Mouse (Mus musculus) hindbrain, postnatal 0 days (tissue): ENCODE results near the gene Hnrnpul1. TPM values are rescaled to one million over a fixed set of nuclear protein-coding genes. Genes with fewer than 3 reads are reported as not detected.

Experiments
- ATAC-seq: fragments of 200-750 bp; cut with Nextera tagmentation; 2 replicates; pipeline ENCODE4 v1.8.0; 2017; ENCODE audit warnings: mild to moderate bottlenecking, moderate TSS enrichment, moderate library complexity
- DNase-seq: peaks from one replicate; pipeline ENCODE4 v3.0.0-alpha.2; 2015; ENCODE audit warnings: low spot score
- H3K27ac ChIP-seq: fragments of 300-500 bp; sonication (generic); 2 replicates; pipeline ENCODE4 v1.5.1; 2014; ENCODE audit warnings: mild to moderate bottlenecking
- H3K27me3 ChIP-seq: fragments of 300-500 bp; sonication (generic); 2 replicates; pipeline ENCODE4 v1.6.1; 2014; ENCODE audit warnings: low read length, mixed read lengths; ENCODE audit not compliant: insufficient read depth
- H3K36me3 ChIP-seq: fragments of 300-500 bp; sonication (generic); 2 replicates; pipeline ENCODE4 v1.6.1; 2014; ENCODE audit warnings: low read length, mixed read lengths; ENCODE audit not compliant: insufficient read depth
- H3K4me1 ChIP-seq: fragments of 300-500 bp; sonication (generic); 2 replicates; pipeline ENCODE4 v1.6.1; 2014; ENCODE audit warnings: antibody characterized with exemption, low read length, mixed read lengths; ENCODE audit not compliant: insufficient read depth
- H3K4me2 ChIP-seq: fragments of 300-500 bp; sonication (generic); 2 replicates; pipeline ENCODE4 v1.6.1; 2014; ENCODE audit warnings: low read depth, mild to moderate bottlenecking, low read length, moderate library complexity, mixed read lengths
- H3K4me3 ChIP-seq: fragments of 300-500 bp; sonication (generic); 2 replicates; pipeline ENCODE4 v1.5.1; 2014; ENCODE audit warnings: low read length
- H3K9ac ChIP-seq: fragments of 300-500 bp; sonication (generic); replicated peaks from 2 replicates; pipeline ENCODE4 v1.6.1; 2014; ENCODE audit warnings: mild to moderate bottlenecking, low read length, moderate library complexity, mixed read lengths
- H3K9me3 ChIP-seq: fragments of 300-500 bp; sonication (generic); 2 replicates; pipeline ENCODE4 v1.6.1; 2016; ENCODE audit warnings: low read length, mixed read lengths
- CTCF ChIP-seq: IDR thresholded peaks from 2 replicates; pipeline ENCODE4 v1.5.1; 2016; ENCODE audit warnings: antibody characterized with exemption, control low read depth, low read depth
- WGBS: fragments of 180-500 bp; shearing (Covaris S2); extraction: QIAGEN DNeasy Blood & Tissue Kit; methylation state at CpG from one replicate; pipeline ENCODE4 v1.1.7; 2014; 5-methylcytosine and 5-hydroxymethylcytosine counted together
- polyA plus RNA-seq: library from polyadenylated mRNA; unstranded; fragments of >200 nt; fragmentation: Nextera tagmentation; extraction: Ambion mirVana; gene quantifications from 2 replicates; pipeline ENCODE4 v1.2.1, GENCODE M21; 2015
- total RNA-seq: library from RNA; depleted of rRNA; stranded (reverse); fragments of >200 nt; gene quantifications from 2 replicates; pipeline ENCODE4 v1.2.3, GENCODE M21; 2014

The Hnrnpul1 gene
- total and polyA plus RNA-seq, 2 experiments from 2014 or later: 44.6 to 116 TPM

GRCm38 (mm10) chr7:25787456-25788219 is 33.1 kb upstream of the Hnrnpul1 start:
- H3K27me3 ChIP-seq: no peaks in the 10 kb centered on the region
- peaks cover 3% of the 10 kb centered on the region; the same call in 1 of the 2 replicates for H3K4me1 ChIP-seq
- H3K27ac ChIP-seq: peak overlapping the region; percentile 62; the same call in 1 of the 2 replicates
- peak; percentile 10 for DNase-seq
- no peak for TF ChIP-seq CTCF
- H3K9ac ChIP-seq: peak overlapping the region; percentile 21
- H3K4me3 ChIP-seq: peak overlapping the region; percentile 37
- peak; percentile 59; the same call in 1 of the 2 replicates for ATAC-seq
- peak overlapping the region; percentile 72 for H3K4me2 ChIP-seq
- no peaks in the 10 kb centered on the region for H3K36me3 ChIP-seq
- WGBS: 21% methylated on average over 9 of the region's 9 CpGs
- H3K9me3 ChIP-seq: no peaks in the 10 kb centered on the region

DNA sequence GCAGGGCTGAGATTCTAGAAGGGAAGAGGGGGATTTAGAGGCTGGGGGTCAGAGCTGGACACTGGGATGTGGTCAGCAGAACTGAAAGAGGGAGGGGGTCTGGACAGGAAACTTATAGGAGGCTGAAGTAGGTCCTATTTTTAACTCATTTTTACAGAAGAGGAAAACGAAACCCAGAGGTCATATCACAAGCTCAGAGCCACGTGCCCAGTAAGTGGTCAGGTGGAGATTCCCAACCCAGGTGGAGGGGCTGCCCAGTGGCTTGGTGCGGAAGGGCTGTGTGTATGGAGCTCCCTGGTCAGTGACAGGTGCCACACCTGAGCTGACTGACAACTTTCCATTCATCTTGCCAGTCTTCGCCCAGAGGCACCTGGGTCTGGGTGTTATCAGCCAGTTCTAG is 32.4 kb upstream of the Hnrnpul1 start:
- no peak overlapping the region for H3K9ac ChIP-seq
- no peak overlapping the region for H3K27ac ChIP-seq
- no peaks in the 10 kb centered on the region for H3K27me3 ChIP-seq
- peaks cover 3% of the 10 kb centered on the region; the same call in 1 of the 2 replicates for H3K4me1 ChIP-seq
- ATAC-seq (no peak), DNase-seq (no peak)
- no peaks in the 10 kb centered on the region for H3K9me3 ChIP-seq
- TF ChIP-seq CTCF: no peak
- H3K4me2 ChIP-seq: peak overlapping the region; percentile 72
- H3K4me3 ChIP-seq: no peak overlapping the region
- 77% methylated on average over 4 of the region's 4 CpGs for WGBS
- no peaks in the 10 kb centered on the region for H3K36me3 ChIP-seq

GRCm38 (mm10) chr7:25785752-25786151 is 31.2 kb upstream of the Hnrnpul1 start:
- no peak for TF ChIP-seq CTCF
- Histone ChIP-seq H3K36me3 (no peaks in the 10 kb centered on the region), H3K4me3 (no peak overlapping the region), H3K4me1 (peaks cover 10% of the 10 kb centered on the region; the same call in 1 of the 2 replicates), H3K9me3 (no peaks in the 10 kb centered on the region), H3K27me3 (no peaks in the 10 kb centered on the region), H3K4me2 (no peak overlapping the region), H3K27ac (no peak overlapping the region), H3K9ac (no peak overlapping the region)
- no peak for DNase-seq
- 73% methylated on average over 4 of the region's 4 CpGs for WGBS
- no peak for ATAC-seq

DNA sequence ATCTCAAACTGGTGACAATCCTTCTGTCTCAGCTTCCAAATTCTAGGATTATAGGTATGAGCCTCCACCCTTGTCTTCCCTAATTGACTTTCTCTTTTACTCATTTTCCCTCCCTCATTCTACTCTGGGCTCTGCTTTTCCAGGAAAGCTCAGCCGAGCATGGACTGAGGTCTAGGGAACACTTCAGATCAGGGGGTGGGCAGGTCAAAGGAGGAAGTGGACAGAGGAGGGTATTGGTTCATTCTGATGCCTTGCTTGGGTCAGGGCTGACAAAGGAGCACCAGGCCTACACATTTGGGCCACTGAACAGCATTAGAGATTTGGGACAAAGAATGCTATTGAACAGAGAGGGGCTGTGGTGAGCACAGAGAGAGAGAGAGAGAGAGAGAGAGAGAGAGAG is 30.3 kb upstream of the Hnrnpul1 start:
- 39% methylated on average over 1 of the region's 1 CpGs for WGBS
- Histone ChIP-seq H3K4me1 (peaks cover 10% of the 10 kb centered on the region; the same call in 1 of the 2 replicates), H3K9ac (no peak overlapping the region), H3K4me3 (no peak overlapping the region), H3K27me3 (no peaks in the 10 kb centered on the region), H3K36me3 (no peaks in the 10 kb centered on the region), H3K4me2 (no peak overlapping the region), H3K27ac (no peak overlapping the region), H3K9me3 (no peaks in the 10 kb centered on the region)
- TF ChIP-seq CTCF: no peak
- no peak for DNase-seq
- ATAC-seq: no peak

- 72% methylated on average over 8 of the region's 8 CpGs for WGBS
These were observed 29.2 kb upstream of the Hnrnpul1 start for GRCm38 (mm10) chr7:25783746-25784145.

DNA sequence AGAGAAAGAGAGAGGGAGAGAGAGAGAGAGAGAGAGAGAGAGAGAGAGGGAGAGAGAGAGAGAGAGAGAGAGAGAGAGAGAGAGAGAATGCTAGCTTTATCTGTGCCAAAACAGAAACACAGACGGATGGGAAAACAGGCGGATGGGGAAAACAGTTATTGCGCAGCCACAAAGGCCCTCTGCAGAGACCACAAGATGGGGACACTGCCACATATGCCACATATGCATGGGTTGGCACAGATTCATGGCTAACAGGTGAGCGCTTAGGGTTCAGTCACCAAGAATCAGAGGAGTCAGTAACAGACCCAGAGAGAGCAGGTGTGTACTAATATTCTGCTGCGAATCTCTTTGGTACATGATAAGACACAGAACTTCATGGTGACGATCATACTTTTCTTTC is 28.2 kb upstream of the Hnrnpul1 start:
- no peak overlapping the region for H3K4me2 ChIP-seq
- H3K4me1 ChIP-seq: peaks cover 10% of the 10 kb centered on the region; the same call in 1 of the 2 replicates
- H3K27me3 ChIP-seq: no peaks in the 10 kb centered on the region
- ATAC-seq: no peak
- H3K27ac ChIP-seq: no peak overlapping the region
- no peak overlapping the region for H3K9ac ChIP-seq
- no peak overlapping the region for H3K4me3 ChIP-seq
- no peaks in the 10 kb centered on the region for H3K36me3 ChIP-seq
- TF ChIP-seq CTCF: no peak
- no peaks in the 10 kb centered on the region for H3K9me3 ChIP-seq
- 76% methylated on average over 6 of the region's 6 CpGs for WGBS
- DNase-seq: no peak

More at GRCm38 (mm10) chr7:25783746-25784145, 29.2 kb upstream of the Hnrnpul1 start:
- Histone ChIP-seq H3K4me1 (peaks cover 10% of the 10 kb centered on the region; the same call in 1 of the 2 replicates), H3K9ac (no peak overlapping the region), H3K36me3 (no peaks in the 10 kb centered on the region), H3K27ac (no peak overlapping the region), H3K4me3 (no peak overlapping the region), H3K4me2 (no peak overlapping the region), H3K27me3 (no peaks in the 10 kb centered on the region), H3K9me3 (no peaks in the 10 kb centered on the region)
- no peak for ATAC-seq
- DNase-seq: no peak
- no peak for TF ChIP-seq CTCF
